Mouse (Mus musculus) cerebellum, adult 11-12 months (tissue): ENCODE results near the gene Gm8127.
"Not testable (repeated sequence)": the region's sequence is repeated elsewhere in the genome, so short reads cannot be mapped to it uniquely, and the experiment has no call there.

Experiments used
- DNase-seq: peaks from one replicate; pipeline ENCODE4 v3.0.0; 2022

Gene Gm8127

DNA sequence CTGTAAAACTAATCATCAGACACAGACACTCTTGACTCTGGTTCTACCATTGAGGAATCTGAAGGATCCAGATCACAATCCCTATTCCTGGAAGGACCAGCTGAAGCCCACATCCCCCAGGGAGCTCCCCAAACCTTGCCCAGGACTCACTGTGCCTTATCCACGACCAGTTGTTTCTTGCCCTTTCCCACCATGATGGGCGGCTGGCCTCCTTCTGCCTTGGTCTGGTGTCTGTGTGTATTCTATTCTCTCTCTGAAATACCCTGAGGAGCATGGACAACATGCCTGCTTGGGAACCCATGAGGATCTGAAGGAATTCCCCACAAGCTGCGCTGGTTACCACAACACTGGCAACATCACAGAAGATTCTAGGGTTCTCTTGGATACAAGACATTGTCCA is at the start of gene Gm8127:
Gm8127 (minus strand) TSS at position 330 of the 400 bp plus-strand sequence.
- DNase-seq, result not testable (repeated sequence)

DNA sequence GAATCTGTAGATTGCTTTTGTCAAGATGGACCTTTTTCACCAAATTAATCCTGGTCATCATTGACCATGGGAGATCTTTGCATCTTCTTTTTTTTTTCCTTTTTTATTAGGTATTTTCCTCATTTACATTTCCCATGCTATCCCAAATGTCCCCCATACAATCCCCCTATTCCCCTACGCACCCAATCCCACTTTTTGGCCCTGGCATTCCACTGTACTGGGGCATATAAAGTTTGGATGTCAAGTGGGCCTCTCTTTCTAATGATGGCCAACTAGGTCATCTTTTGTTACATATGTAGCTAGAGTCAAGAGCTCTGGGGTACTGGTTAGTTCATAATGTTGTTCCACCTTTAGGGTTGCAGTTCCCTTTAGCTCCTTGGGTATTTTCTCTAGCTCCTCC is 44.0 kb upstream of the Gm8127 start:
- not testable (repeated sequence) for DNase-seq

DNA sequence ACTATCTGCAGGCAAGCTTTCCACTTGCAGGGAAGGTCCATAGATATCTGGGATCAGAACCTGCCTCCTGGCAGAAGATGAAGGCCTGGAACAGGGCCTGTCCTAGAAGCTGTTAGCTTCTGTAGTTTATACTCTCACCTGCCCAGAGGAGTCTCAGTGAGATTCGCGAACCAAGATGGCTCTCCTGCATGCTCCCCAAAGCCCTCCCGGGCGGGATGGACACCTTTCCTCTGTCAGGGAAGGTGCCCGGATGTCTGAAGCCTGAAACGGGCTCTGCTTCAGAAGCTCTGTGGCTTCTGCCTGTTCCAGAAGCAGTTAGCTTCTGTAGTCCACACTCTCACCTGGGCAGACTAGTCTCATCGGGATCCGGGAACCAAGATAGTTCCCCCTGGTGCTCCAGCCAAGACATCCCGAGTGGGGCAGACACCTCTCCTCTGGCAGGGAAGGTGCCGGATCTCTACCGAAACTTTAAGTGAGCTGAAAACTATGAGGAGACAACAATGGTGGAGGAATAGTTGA is 37.8 kb upstream of the Gm8127 start:
- not testable (repeated sequence) for DNase-seq

DNA sequence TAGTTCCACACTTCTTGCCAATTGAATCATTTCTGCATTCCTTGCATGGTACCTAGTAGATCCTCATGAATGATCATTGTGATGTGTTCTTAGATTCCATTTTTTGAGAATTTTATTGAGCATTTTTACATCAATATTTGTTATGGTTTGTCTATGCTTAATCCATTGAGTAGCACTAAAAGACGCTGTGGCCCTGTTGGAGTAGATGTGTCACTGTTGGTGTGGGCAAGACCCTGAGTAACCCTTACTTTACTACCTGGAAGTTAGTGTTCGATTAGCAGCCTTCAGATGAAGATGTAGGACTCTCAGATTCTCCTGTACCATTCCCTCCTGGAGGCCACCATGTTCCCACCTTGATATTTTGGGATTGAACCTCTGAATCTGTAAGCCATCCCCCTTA is 35.0 kb upstream of the Gm8127 start:
- not testable (repeated sequence) for DNase-seq

DNA sequence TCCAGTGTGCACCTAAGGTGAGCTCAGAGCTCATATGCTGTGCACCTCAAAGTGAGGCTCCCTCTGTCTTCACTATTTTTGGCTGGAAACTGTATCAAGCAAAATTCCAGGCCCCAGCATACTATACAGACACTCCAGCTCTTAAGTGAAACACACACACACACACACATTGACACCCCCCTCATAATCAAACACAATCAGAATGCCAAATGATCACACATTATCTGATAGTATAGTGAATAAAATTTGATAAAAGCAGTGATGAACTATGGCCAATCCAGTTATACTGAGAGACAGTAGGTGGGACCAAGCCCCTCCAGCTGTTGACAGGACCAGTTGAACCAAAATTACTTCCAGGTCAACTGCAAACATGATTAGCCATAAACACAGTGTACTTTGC is 25.9 kb upstream of the Gm8127 start:
- DNase-seq, result not testable (repeated sequence)

DNA sequence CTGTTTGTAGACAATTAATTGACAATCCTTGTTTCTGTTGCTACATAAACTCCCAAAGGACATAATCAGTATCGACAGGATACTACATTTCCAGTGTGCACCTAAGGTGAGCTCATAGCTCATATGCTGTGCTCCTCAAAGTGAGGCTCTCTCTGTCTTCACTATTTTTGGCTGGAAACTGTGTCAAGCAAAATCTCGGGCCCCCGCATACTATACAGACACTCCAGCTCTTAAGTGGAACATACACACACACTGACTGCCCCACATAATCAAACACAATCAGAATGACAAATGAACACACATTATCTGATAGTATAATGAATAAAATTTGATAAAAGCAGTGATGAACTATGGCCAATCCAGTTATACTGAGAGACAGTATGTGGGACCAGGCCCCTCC is 15.0 kb downstream of the Gm8127 start:
- DNase-seq, result not testable (repeated sequence)

DNA sequence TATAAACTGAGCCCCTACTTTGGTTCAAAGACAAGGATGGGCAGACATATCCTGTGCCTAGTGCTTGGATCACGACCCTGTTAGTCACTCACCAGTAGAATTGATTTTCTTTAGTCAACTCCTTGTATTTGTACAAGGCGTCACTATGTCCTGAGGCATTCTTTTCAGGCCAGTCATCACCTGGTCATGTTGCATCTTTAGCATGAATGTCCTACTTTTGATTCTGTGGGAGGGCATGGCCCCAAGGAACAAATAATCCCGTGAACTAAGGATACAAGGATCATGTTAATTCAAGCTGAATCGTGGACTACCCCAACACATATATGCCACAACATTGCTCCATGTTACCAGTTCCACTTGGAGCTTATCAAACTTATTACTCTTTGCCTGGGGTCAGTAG is 15.5 kb downstream of the Gm8127 start:
- DNase-seq, result not testable (repeated sequence)

DNA sequence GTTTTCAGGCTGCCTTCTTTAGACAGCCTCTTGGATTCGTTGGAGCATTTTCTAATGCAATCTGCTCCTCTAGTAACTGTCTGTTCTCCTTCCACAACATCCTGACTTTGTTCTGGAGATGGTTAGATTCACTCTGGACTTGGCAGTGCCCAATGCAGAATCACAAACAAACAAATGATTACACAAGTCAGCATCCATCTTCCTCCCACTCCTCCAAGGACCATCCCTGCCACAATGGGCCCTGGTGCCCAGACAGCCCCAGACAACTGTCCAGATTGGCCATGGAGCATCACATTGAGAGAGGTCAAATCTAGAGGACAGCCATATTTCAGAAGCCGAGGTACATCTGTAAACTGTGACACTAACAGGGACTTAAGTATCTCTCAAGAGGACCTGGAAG is 16.2 kb downstream of the Gm8127 start:
- DNase-seq, result not testable (repeated sequence)

DNA sequence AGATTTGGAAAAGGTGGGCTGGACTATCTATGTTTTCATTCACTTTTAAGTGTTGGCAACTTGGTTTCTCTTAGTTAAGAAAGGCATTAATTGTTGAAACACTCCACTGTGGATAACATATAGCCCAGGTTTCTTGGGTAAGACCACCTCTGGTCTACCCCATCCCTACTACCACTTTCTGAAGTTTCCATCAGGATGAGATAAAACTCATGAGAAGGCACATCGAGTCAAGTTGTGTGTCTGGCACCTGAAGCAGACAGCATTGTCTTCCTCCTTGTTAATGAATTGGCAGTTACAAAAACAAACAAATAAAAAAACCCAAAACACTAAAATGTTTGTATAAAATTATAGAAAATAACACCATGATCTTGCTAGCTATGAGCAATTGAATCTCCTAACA is 17.9 kb downstream of the Gm8127 start:
- not testable (repeated sequence) for DNase-seq

DNA sequence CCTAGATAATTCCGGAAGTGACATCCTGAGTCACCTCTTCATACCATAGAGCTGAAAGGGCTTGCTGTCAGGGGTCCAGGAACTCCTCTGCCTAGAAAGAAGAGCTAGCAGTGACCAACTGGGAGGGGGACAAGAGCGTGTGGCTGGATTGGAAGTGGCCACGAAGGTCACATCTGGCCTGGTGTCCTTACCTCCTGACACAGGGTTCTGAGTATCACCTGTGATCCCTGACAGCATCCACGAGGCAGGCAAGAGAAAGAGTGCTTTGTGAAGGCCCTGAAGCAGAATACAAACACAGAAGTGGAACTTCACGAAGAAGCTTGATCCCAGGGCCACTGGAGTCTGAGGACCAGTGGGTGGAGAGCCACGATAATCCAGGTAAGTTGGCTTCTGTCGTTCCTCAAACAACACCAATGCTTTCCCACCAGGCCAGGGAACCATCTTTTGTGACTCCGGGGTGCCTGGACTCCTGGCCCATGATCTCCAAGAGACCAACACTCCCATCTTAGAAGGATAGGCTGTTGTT is 18.6 kb downstream of the Gm8127 start, which contains the start of gene Gm9732:
Gm9732 (plus strand) TSS at position 51 of the 526 bp plus-strand sequence.
- not testable (repeated sequence) for DNase-seq

DNA sequence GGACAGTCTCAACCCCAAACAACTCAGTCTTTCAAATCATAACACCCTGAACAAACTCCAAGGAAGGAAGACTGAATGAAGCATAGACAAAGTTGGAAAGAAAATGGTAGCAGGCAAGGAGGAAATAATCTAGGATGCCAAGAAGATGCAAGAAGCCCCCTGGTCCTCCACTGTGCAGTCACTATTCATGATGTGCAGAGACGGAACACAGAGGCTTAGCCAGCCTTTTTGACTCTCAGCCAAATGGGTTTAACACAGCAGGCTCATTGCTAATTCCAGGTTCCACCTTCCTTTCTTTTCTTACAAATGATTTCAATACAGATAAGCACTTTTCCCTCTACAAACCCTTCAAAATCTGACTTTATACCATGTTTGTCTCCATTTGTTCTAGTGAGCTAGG is 20.5 kb downstream of the Gm8127 start:
- DNase-seq, result not testable (repeated sequence)

DNA sequence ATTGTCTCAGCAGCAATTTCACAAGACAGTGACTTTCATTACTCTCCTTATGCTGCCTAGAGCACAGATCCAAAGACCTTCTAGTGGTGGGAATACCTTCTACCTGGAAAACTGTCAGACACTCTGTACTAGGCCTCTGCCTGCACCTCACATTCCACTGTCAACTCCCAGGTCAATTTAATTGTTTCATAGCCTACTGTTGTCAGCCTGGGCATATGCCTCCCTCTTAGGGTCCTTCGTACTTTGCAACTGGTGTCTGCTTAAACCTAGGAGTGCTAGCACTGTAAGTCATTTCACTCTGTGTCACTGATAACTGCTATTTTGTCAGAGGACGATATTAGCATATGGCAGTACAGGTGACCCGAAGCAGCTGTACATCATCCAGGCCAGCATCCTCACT is 24.4 kb downstream of the Gm8127 start:
- DNase-seq, result not testable (repeated sequence)

DNA sequence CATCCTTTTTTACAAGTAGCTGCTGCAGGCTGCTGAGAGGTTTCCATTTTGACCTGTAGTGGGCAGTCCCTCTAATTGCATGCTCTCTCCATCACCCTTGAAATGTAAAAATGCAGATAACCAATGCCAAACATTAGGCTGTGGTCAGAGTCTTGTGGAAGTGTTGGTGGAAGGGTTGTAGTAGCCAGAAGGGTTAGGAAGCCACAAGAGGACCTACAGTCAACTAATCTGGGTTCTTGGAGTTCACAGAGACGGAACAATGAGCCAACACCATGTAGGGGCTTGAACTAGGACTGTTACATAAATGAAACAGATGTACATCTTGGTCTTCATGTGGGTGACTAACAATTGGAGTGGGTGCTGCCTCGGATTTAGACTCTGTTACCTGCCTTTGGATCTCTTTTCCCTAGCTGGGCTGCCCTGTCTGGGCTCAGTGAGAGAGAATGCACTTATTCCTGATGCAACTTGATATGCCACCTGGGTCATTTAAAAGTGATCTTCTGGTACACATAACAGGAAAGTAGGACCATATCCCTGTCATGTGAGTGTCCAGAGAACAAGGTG is 25.0 kb downstream of the Gm8127 start:
- DNase-seq, result not testable (repeated sequence)

DNA sequence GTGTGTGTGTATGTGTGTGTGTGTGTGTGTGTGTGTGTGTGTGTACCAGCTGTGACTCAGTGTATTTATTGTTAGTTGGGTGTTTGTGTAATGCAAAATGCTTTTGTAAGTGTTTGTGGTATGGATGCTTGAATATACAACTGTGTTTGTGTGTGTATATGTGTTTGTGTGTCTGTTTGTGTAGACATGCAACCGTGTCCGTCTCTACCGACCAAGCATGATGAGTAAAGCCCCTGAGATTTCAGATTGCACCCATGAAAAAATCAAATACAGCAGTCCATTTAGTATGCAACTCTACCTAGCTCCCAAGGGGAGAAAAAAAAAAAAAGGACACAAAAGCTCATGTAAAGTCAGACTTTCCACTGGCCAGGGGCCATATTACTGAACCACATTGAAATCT is 30.2 kb downstream of the Gm8127 start:
- DNase-seq, result not testable (repeated sequence)

DNA sequence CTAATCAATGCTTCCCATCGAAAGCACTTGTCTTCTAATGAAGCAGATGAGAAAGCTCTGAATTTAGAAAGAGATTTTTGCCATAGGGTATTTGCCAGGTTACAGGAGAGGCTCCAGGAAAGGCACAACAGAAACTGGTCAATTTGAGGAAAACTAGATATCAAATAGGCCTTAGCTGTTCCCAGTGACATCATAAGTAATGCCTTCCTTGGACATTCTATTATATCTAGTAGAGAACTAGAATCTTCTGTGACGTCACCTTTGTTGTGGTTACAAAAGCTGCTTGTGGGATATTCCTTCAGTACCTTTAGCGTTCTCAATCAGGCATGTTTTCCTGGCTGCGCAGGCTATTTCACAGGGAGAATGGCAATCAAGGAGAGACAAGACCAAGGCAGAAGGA is 35.3 kb downstream of the Gm8127 start, which contains the start of gene Gm8126:
Gm8126 (plus strand) TSS at position 301 of the 400 bp plus-strand sequence.
- not testable (repeated sequence) for DNase-seq

DNA sequence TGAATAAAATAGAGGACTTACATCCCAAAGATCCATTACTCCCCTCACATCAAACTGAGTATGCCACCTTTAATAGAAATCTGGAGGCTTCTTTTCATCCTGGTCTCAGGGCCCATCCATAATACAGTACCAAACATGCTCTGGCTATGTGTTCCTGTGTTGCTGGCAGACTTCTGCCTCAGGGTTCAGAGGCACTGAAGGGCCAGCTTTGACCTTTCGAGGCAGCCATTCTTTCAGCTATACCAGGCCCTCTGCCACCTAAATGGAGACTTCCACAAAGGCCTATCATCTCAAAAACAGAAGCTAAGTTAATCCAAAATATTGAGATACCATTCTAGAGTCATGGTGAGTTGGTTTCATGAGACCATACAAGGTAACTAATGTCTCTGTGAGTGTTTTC is 37.1 kb downstream of the Gm8127 start:
- not testable (repeated sequence) for DNase-seq

DNA sequence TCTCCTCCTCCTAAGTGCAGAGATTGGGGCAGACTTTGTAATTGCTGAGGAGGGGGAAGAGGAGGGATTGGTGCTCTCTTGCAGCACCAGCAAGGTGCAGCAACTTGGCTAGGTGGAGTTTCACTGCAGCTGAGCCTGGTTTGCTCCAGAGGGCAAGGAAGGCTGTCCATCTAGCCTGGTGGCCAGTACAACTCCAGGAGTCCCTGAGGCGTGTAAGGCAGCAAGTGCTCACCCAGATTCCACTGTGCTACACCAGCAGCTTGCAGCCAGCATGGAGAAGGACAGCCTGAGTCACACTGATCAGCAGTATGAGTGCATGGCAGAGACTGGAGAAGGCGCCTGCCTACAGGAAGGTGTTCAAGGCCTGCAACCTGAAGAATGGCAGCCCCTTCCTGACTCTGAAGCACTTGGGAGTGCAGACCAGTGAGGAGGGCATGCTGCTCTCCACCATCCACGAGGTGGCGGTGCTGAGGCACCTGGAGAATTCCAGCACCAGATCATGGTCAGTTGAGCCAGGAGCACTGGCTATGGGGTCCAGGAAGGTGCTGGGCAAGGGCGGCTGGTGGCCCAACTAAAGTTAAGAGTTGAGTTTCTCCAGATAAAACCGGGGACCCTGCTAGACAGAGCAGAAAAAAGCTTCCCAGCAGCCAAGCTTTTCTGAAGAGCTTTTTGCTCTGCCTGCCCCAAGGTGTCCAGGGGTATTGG is 42.9 kb downstream of the Gm8127 start:
- not testable (repeated sequence) for DNase-seq

DNA sequence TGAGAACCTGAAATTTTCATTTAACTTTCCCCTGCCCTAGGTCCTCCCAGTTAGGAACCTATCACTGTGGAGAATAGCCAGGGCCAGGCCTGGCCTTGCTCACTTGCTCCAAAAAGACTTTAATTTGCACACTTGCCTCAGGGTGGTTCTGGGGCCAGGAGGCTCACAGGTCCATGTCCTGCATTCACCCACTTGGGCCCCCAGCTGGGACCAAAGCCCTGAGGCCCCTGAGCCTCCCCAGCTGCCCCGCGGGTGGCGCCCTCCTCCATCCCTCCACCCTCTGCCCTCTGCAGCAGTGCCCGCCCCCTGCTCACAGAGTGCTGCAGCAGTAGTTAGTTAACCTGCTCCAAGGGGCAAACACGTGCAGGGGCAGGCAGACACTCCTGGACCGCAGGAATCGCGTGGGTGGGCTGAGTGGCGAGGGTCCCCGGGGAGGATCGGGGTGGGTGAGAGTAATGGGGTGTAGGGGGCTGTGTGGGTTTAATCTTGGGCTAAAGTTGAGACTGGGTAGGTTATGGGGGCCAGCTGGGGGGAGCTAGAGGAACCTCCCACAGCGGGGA is 43.9 kb downstream of the Gm8127 start:
- DNase-seq, result not testable (repeated sequence)
